Mouse (Mus musculus) embryonic facial prominence, embryonic 11.5 days (tissue): ENCODE measurements around the gene Hfe. TPM values are rescaled to one million over a fixed set of nuclear protein-coding genes. Genes with fewer than 3 reads are reported as not detected.
"Not testable (repeated sequence)": the region's sequence is repeated elsewhere in the genome, so short reads cannot be mapped to it uniquely, and the experiment has no call there.

Experiments used
- ATAC-seq: fragments of 200-750 bp; cut with Nextera tagmentation; replicated peaks from 2 replicates; pipeline ENCODE4 v1.8.0; 2017; ENCODE audit warnings: low read depth; ENCODE audit not compliant: insufficient number of reproducible peaks, low FRiP score, low TSS enrichment
- DNase-seq: peaks from one replicate; pipeline ENCODE4 v3.0.0-alpha.2; 2015; ENCODE audit warnings: low spot score
- H3K27ac ChIP-seq: fragments of 300-500 bp; sonication (generic); replicated peaks from 2 replicates; pipeline ENCODE4 v1.5.1; 2014; ENCODE audit warnings: mild to moderate bottlenecking, low read depth, low read length, control low read depth
- H3K27me3 ChIP-seq: fragments of 300-500 bp; sonication (generic); 2 replicates; pipeline ENCODE4 v1.6.1; 2014; ENCODE audit warnings: mild to moderate bottlenecking, low read length, moderate library complexity, mixed read lengths; ENCODE audit not compliant: control insufficient read depth, insufficient read depth
- H3K36me3 ChIP-seq: fragments of 300-500 bp; sonication (generic); replicated peaks from 2 replicates; pipeline ENCODE4 v1.6.1; 2014; ENCODE audit warnings: low read depth, mild to moderate bottlenecking, low read length, moderate library complexity, mixed read lengths; ENCODE audit not compliant: control insufficient read depth, insufficient read depth
- H3K4me1 ChIP-seq: fragments of 300-500 bp; sonication (generic); 2 replicates; pipeline ENCODE4 v1.6.1; 2014; ENCODE audit warnings: low read length, mixed read lengths; ENCODE audit not compliant: control insufficient read depth, insufficient read depth
- H3K4me2 ChIP-seq: fragments of 300-500 bp; sonication (generic); 2 replicates; pipeline ENCODE4 v1.6.1; 2014; ENCODE audit warnings: low read depth, mild to moderate bottlenecking, control low read depth, low read length, moderate library complexity
- H3K4me3 ChIP-seq: fragments of 300-500 bp; sonication (generic); 2 replicates; pipeline ENCODE4 v1.5.1; 2014; ENCODE audit warnings: low read depth, low read length, control low read depth
- H3K9ac ChIP-seq: fragments of 300-500 bp; sonication (generic); replicated peaks from 2 replicates; pipeline ENCODE4 v1.6.1; 2014; ENCODE audit warnings: mild to moderate bottlenecking, control low read depth, low read length
- H3K9me3 ChIP-seq: fragments of 300-500 bp; sonication (generic); replicated peaks from 2 replicates; pipeline ENCODE4 v1.6.1; 2016; ENCODE audit warnings: mild to moderate bottlenecking, low read length, inconsistent platforms, mixed read lengths; ENCODE audit not compliant: control insufficient read depth
- WGBS: fragments of 180-500 bp; shearing (Covaris S2); extraction: QIAGEN DNeasy Blood & Tissue Kit; methylation state at CpG from one replicate; pipeline ENCODE4 v1.1.7; 2014; 5-methylcytosine and 5-hydroxymethylcytosine counted together
- polyA plus RNA-seq: library from polyadenylated mRNA; unstranded; fragments of >200 nt; fragmentation: Nextera tagmentation; extraction: Ambion mirVana; gene quantifications from 2 replicates; pipeline ENCODE4 v1.2.1, GENCODE M21; 2014

The Hfe gene
- polyA plus RNA-seq, 1 experiment from 2014 or later = 4.3 TPM

DNA sequence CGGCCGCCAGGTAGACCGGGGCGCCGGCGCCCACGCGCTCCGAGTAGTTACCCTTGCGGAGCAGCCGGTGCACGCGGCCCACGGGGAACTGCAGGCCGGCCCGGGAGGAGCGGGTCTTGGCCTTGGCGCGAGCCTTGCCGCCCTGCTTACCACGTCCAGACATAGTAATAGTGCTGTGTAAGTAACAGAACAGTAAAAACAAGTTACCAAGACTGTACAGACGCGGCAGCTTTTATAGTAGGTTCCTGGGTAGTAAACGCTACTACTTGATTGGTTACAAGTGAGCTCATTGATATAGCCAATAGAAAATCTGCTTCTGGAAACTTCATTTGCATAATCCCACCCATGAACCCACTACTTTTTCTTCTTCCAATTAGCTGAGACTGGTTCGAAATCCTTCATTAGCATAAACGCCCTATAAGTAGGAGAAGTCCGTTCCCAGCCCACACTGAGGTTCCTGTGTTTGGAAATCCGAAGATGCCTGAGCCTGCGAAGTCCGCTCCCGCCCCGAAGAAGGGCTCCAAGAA is 26.8 kb downstream of the Hfe start, which contains the start of the genes Hist1h2ac and Hist1h2bc:
TSS of gene Hist1h2ac (minus strand) at position 194 of the 527 bp plus-strand sequence.
TSS of gene Hist1h2bc (plus strand) at position 445 of the 527 bp plus-strand sequence.
- H3K36me3 ChIP-seq = no peaks in the 10 kb centered on the region
- H3K9ac ChIP-seq = peak within 1 kb of the TSS; percentile 67
- H3K4me3 ChIP-seq = peak within 1 kb of the TSS; percentile 40
- no peaks in the 10 kb centered on the region for H3K27me3 ChIP-seq
- peak within 1 kb of the TSS; percentile 66 for H3K4me2 ChIP-seq
- no peaks in the 10 kb centered on the region for H3K9me3 ChIP-seq
- DNase-seq (peak; percentile 99), ATAC-seq (peak; percentile 99)
- no peaks in the 10 kb centered on the region for H3K4me1 ChIP-seq
- H3K27ac ChIP-seq = peak within 1 kb of the TSS; percentile 97
- WGBS = under 1% methylated on average over 28 of the region's 32 CpGs

DNA sequence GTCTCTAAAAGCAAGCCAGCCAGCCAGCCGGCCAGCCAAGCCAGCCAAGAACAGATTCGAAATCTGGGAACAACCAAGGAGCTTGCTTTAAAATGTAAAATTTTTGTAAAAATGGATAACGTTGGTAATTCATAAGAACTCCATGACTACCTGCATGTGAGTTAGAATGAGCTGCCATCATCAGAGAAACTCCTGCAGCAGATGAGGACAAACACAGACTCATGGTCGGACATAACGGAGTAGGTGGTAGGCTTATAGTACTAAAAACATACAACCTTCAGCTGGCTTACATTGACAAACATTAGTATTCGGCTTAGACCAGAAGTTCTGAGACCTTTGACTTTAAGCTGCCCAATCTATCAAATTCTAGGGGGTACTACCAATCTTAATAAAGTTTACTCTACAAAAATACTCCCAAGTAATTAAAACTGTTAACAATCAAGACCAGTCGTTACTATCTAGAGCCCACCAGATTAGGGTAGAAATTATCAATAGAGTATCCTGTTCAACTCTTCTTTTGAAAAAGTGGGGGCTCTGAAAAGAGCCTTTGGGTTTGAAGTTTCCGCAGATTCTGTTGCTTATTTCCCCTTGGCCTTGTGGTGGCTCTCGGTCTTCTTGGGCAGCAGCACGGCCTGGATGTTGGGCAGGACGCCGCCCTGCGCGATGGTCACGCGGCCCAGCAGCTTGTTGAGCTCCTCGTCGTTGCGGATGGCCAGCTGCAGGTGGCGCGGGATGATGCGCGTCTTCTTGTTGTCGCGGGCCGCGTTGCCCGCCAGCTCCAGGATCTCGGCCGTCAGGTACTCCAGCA is 27.5 kb downstream of the Hfe start:
- not testable (repeated sequence) for H3K4me1 ChIP-seq, H3K36me3 ChIP-seq, H3K9me3 ChIP-seq, H3K27me3 ChIP-seq
- H3K9ac ChIP-seq = peak overlapping the region; percentile 60
- ATAC-seq (peak; percentile 37), DNase-seq (peak; percentile 67)
- H3K4me2 ChIP-seq = peak overlapping the region; percentile 35
- peak overlapping the region; percentile 97 for H3K27ac ChIP-seq
- WGBS = 12% methylated on average over 12 of the region's 30 CpGs
- H3K4me3 ChIP-seq = peak overlapping the region; percentile 34

DNA sequence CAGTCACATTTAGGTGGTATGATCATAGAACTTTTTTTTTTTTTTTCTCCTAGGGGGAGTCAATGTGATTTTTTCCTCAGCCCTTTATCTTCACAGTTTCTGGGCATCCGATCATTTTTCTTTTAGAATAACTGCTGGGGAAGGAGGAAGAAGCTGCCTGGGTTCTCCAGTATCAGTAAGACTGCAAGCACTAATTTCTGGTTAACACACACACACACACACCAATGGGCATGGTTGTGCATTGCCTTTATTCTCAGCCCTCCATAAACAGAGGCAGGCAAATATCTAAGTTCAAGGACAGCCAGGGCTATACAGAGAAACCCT is 28.1 kb downstream of the Hfe start:
- ATAC-seq (no peak), DNase-seq (no peak)
- Histone ChIP-seq H3K9ac (peak overlapping the region; percentile 60), H3K36me3 (no peaks in the 10 kb centered on the region), H3K9me3 (no peaks in the 10 kb centered on the region), H3K4me3 (peak overlapping the region; percentile 34), H3K4me2 (peak overlapping the region; percentile 35), H3K27ac (peak overlapping the region; percentile 97), H3K4me1 (no peaks in the 10 kb centered on the region), H3K27me3 (no peaks in the 10 kb centered on the region)
- WGBS = 63% methylated on average over 1 of the region's 1 CpGs

DNA sequence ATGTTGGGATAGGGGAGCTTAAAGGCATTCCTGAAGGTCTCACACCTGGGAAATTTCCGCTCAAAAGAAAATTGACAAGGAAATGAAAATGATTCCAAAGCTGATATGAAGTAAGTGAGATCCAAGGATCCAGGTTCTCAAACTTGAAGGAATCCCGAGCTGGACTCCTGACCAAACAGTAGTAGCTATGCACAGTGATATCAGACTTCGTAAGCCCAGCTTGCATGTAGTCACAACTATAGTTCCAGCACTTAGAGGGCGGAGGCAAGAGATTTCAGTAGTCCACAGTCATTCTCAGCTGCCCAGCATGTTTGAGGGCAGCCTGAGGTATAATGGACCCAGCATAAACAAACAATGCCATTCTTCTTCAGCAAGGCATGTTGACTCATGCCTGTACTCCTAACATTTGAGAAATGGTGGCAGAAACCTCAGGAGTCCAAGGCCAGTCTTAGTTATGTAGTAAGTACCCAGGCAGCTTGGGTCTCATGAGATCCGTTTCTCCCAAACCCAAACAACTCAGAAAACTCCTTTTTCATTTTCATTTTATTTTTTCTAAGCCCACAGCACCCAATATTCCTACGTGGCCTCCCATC is 28.6 kb downstream of the Hfe start:
- Histone ChIP-seq H3K4me3 (no peak overlapping the region), H3K27ac (no peak overlapping the region), H3K27me3 (no peaks in the 10 kb centered on the region), H3K4me1 (no peaks in the 10 kb centered on the region), H3K4me2 (no peak overlapping the region), H3K9me3 (no peaks in the 10 kb centered on the region), H3K9ac (no peak overlapping the region), H3K36me3 (no peaks in the 10 kb centered on the region)
- DNase-seq (peak; percentile 12), ATAC-seq (no peak)
- WGBS = 87% methylated on average over 6 of the region's 6 CpGs

DNA sequence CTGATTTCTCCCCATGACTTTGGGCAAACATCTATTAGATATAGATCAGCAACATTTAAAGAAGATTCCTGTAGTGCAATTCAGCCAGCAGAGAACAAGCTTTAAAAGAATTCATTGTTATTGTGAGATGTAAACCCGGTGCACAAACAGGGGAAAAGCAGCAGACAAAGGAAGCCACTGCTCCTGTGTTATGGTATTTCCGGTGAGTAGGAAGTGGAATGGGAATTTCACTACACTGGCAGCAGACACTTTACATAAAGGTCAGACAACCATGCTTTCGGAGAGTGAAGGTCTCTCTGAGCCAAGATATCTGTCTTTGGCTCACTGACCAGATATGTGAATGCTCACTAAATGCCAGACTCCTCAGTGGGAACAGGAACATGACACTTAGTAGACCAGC is 48.1 kb downstream of the Hfe start:
- WGBS = 77% methylated on average over 3 of the region's 3 CpGs
- no peak for ATAC-seq
- no peak for DNase-seq

DNA sequence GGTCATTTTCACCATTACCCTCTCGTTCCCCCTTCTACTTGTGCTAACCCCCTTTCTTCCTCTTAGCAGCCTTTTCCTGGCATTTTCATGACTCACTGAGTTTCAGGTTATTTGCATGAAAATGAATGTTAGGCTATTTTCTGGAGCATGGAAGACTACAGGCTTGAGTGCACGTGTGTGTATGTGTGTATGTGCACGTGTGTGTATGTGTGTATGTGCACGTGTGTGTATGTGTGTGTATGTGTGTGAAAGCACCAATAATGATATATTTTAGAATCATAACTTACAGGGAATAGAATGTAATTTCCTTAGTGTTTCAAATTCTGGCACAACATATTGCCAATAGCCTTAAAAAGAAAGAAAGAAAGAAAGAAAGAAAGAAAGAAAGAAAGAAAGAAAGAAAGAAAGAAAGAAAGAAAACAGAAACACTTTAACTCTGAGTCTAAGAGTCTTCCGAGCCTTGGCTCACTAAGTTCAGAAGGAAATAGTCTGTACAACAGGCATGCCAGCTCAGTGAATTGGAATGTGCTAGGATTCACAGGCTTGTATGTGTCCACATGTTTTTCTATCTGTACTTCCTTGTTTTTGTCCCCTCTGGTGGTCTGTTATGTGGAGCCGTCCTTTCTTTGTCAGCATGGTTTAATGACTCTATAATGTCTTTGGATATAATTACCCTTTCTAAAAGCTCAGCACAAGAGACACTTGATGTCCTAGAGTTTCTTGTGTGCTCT is 50.9 kb downstream of the Hfe start:
- WGBS = 79% methylated on average over 6 of the region's 6 CpGs
- no peak overlapping the region for H3K27ac ChIP-seq

More for the DNA sequence above, 48.1 kb downstream of the Hfe start:
- Histone ChIP-seq H3K36me3 (no peaks in the 10 kb centered on the region), H3K9me3 (no peaks in the 10 kb centered on the region), H3K4me1 (no peaks in the 10 kb centered on the region), H3K9ac (no peak overlapping the region), H3K27ac (no peak overlapping the region), H3K4me3 (no peak overlapping the region), H3K4me2 (no peak overlapping the region), H3K27me3 (no peaks in the 10 kb centered on the region)

More for the DNA sequence above, 50.9 kb downstream of the Hfe start:
- DNase-seq = no peak
- ATAC-seq = no peak
- no peaks in the 10 kb centered on the region for H3K36me3 ChIP-seq
- H3K9me3 ChIP-seq = no peaks in the 10 kb centered on the region
- H3K4me2 ChIP-seq = no peak overlapping the region
- no peaks in the 10 kb centered on the region for H3K4me1 ChIP-seq
- no peak overlapping the region for H3K4me3 ChIP-seq
- no peak overlapping the region for H3K9ac ChIP-seq
- no peaks in the 10 kb centered on the region for H3K27me3 ChIP-seq
